Mouse (Mus musculus) T-helper 1 cell (primary cell): ENCODE data around the gene Rps6kb2.

Experiments
- in situ Hi-C: fragments of 300-600 bp; cut with MboI, MseI; formaldehyde crosslinking; loops from one replicate; pipeline ENCODE4 v1.15.1; 2025; ENCODE audit warnings: high pct_unique_total_duplicates

Gene Rps6kb2

DNA sequence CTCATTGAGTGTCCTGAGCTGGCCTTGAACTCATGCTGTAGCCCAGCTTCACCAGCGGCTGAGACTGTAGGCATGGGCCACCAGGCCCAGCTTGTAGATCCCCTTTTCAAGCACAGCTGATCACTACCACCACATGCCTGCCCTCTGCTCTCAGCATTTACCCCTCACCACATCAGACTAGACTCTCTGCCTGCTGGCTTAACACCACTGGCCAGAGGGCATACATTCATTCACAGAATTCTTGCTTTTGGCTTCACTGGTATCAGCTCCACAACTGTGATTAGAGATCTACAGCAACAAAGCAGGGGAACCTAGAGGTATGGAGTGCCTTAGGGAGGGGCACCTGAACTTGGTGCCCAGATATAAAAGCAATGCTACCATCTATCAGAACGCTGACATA, 42.7 kb downstream of the Rps6kb2 start:
- in situ Hi-C loops: no loop called here

DNA sequence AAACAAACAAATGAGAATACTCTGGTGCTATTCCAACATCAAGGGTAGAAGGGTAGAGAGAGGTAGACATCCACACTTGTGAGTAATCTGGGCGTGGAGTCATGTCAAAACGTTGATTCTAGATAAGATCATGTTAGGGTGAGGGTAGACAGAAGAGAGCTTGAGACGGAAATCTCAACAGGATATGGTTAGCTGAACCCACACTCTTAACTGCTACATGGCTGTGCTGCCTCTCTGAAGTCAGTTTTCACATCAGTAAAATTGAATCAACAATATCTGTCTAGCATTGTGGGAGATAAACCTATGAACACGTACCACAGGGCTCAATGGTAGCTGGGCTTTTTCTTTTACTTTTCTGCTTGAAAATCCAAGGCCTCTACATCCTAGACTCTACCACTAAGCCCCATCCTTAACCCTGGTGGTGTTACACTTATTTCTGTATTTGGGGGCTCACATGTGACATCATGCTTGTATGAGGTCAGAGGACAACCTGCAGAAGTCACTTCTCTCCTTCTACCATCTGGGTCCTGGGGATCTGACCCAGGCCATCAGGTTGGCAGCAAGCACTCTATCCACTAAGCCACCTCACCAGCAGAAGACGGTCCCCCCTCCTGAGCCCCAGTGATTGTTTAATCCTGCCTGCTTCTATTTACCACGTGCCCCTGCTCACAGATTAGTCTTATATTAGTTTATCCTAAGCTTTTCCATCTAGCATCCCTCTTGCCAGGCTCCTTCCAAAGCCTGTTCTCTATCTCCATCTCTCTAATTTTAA, 43.3 kb downstream of the Rps6kb2 start:
- in situ Hi-C loops: no loop called here

DNA sequence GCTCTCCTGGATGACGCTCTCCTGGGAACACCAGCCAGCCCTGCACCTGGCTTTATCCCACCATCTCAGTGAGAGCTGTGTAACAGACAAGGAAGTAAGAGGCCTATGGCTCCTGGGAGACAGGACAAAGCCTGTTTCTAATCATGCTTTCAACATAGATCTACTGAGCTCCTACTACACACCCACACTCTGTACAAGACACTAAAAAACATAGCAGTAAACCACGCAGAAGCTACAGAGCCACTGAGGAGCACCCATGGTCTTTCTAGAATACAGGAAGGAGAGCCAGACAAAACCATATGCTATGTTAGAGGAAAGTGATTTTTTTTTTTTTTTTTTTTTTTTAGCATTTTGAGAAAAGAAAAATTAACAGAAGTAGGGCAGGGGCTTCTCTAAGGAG, 44.8 kb downstream of the Rps6kb2 start:
- in situ Hi-C loops: no loop called here

- in situ Hi-C loops: no loop called here
Observed at GRCm38 (mm10) chr19:4117006-4117405, 46.1 kb downstream of the Rps6kb2 start.

DNA sequence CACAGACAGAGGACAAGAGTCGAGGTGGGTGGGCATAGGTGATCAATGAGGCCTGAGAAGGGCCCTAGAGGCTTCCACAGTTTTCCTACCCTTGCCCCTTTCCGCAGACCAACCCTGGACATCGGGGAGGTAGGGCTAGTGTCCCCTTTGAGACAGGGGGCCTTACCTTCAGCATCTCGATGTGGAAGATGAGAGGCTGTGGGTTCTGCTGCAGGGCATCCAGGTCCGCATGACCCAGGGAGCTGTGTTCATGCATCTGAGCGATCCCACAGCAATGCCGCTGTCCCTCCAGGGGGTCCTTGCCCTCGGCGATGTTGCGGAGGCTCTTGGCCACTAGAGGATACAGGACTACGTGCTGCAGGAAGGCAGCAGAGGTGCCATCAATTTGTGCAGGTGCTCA, 47.3 kb downstream of the Rps6kb2 start:
- in situ Hi-C loops: no loop called here

DNA sequence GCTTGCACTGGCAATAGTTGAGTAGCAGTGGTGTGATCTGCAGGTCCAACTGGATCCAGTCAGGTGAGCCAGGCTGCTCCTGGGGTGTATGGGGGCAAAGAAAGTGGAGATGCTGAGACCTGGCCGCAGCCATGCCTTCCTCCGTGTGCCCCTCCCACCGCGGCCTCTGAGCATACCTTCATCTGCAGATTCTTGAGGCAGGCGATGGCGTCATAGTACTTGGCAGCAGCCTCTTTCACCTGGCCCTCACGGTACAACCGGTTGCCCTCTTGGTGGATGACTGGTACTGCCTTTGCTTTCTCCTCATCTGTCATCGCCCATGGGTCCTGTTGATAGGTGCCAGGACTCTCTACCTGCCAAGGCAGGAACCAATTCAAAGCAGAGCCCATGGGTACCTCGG, 48.0 kb downstream of the Rps6kb2 start:
- in situ Hi-C loops: no loop called here

DNA sequence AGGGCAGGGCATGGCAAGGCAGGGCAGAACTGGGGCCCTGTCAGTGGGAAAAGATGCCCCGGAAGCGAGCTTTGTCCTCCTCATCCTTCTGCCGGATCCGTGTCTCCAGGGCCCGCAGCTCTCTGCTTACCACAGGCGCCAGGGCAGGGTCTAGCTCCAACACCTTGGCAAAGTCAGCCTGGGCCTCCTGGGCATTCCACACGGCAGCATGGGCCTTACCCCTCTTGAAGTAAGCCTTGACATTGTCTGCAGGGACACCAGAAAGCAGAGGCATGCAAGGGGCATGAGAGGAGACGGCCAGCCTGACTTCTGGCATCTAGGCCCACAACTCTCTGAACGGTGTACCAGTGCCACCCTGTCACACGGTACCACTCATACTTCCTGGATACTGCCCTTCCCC, 48.6 kb downstream of the Rps6kb2 start:
- in situ Hi-C loops: loop anchor here (5.0 kb wide), 1 partner anchor 73 kb away; no protein-coding TSS in a partner anchor

- in situ Hi-C loops: loop anchor here (5.0 kb wide), 1 partner anchor 73 kb away; no protein-coding TSS in a partner anchor
Observed at GRCm38 (mm10) chr19:4113806-4114230, 49.3 kb downstream of the Rps6kb2 start.

GRCm38 (mm10) chr19:4113186-4113805, 49.9 kb downstream of the Rps6kb2 start:
- in situ Hi-C loops: loop anchor here (5.0 kb wide), 1 partner anchor 74 kb away; no protein-coding TSS in a partner anchor

DNA sequence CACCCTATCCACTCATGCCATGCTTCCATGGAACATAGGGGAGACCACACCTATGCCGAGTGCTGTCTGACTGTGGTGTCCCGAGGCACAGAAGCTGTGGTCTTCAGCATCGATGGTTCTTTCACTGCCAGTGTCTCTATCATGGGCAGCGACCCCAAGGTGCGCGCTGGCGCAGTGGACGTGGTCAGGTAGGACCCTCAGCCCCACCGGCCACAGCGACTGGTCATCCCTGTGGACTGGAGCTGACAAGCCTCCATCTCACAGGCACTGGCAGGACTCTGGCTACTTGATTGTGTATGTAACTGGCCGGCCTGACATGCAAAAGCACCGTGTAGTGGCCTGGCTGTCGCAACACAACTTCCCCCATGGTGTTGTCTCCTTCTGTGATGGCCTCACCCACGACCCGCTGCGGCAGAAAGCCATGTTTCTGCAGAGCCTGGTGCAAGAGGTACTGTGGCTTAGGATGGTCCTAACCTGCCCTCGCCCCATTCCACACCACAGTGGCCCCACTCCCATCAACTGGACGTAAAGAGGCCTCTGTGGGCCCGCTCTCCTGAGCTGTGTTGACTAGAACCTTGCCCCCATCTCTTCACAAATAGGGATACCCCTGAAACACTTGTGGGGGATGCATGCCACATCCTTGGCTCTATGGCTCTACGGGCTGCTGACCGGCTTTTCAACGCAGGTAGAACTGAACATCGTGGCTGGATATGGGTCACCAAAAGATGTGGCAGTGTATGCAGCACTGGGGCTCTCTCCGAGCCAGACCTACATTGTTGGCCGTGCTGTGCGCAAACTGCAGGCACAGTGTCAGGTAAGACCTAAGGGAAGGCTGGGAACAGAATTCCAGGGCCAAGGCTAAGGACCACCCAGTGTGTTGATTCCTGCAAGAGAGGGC, 50.8 kb downstream of the Rps6kb2 start:
- in situ Hi-C loops: loop anchor here (5.0 kb wide), 1 partner anchor 75 kb away; no protein-coding TSS in a partner anchor

DNA sequence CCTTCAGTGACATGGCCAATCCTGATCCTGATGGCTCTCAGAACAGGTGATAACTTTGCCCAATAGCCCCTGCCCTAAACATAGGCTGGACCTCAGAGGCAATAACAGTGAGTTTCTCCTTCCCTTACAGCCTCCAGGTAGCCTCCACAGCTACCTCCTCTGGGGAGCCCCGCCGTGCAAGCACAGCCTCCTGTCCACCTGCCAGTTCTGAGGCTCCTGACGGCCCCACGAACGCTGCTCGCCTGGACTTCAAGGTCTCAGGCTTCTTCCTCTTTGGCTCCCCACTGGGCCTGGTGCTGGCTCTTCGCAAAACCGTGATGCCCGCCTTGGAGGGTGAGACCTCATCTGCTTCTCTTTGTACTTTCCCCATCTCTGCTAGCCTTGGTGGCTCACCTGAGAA, 54.6 kb downstream of the Rps6kb2 start:
- in situ Hi-C loops: no loop called here

DNA sequence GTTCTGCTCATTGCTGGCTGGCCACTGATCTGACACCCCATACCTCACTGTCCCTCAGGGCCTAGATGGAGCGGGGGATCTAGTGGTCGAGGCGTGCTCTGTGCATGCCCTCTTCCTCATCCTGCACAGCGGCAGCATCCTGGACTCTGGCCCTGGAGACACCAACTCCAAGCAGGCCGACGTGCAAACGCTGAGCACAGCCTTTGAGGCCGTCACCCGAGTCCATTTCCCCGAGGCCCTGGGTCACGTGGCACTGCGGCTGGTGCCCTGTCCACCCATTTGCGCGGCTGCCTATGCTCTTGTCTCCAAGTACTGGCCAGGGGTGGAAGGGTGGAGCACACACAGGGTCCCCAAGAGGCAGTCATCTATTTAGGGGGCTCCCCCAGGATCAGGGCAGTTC, 56.5 kb downstream of the Rps6kb2 start:
- in situ Hi-C loops: no loop called here

GRCm38 (mm10) chr19:4104675-4105194, 58.4 kb downstream of the Rps6kb2 start:
- in situ Hi-C loops: no loop called here
